Mouse (Mus musculus) myocyte (in vitro differentiated cells): Measurements from ENCODE around the gene Rbm26.

Source experiments
- E2F4 ChIP-seq: IDR thresholded peaks from one replicate; pipeline ENCODE4 v1.6.1; 2011; ENCODE audit warnings: mild to moderate bottlenecking, control low read depth, moderate library complexity; ENCODE audit not compliant: insufficient read depth
- MAX ChIP-seq: IDR thresholded peaks from one replicate; pipeline ENCODE4 v1.6.1; 2011; ENCODE audit warnings: low read depth, mild to moderate bottlenecking, control low read depth
- MYOD1 ChIP-seq, 3 experiments: IDR thresholded peaks; one replicate each; pipeline ENCODE4 v1.6.1; 2011; ENCODE audit warnings: control low read depth in 2 of 3, low read depth in 2 of 3, mild to moderate bottlenecking in 2 of 3, moderate library complexity in 1 of 3; ENCODE audit not compliant: insufficient read length in 2 of 3, control insufficient read depth in 1 of 3
- MYOG ChIP-seq, 3 experiments: IDR thresholded peaks; one replicate each; pipeline ENCODE4 v1.6.1; 2011; ENCODE audit warnings: control low read depth in 2 of 3, low read depth in 2 of 3, mild to moderate bottlenecking in 2 of 3; ENCODE audit not compliant: insufficient read length in 2 of 3, control insufficient read depth in 1 of 3, insufficient read depth in 1 of 3
- POLR2A ChIP-seq: IDR thresholded peaks from one replicate; pipeline ENCODE4 v1.6.1; 2011; ENCODE audit warnings: low read depth, mild to moderate bottlenecking, control low read depth, moderate library complexity; ENCODE audit not compliant: insufficient read length
- POLR2AphosphoS2 ChIP-seq: IDR thresholded peaks from one replicate; pipeline ENCODE4 v1.6.1; 2011; ENCODE audit warnings: low read depth, control low read depth; ENCODE audit not compliant: insufficient read length
- REST ChIP-seq: IDR thresholded peaks from one replicate; pipeline ENCODE4 v1.6.1; 2011; ENCODE audit warnings: mild to moderate bottlenecking, control low read depth, moderate library complexity; ENCODE audit not compliant: insufficient read depth, insufficient read length
- SRF ChIP-seq: IDR thresholded peaks from one replicate; pipeline ENCODE4 v1.6.1; 2011; ENCODE audit warnings: low read depth; ENCODE audit not compliant: control insufficient read depth, insufficient read length
- TCF12 ChIP-seq: IDR thresholded peaks from one replicate; pipeline ENCODE4 v1.6.1; 2011; ENCODE audit warnings: mild to moderate bottlenecking, control low read depth; ENCODE audit not compliant: poor library complexity, insufficient read depth, severe bottlenecking
- USF1 ChIP-seq: IDR thresholded peaks from one replicate; pipeline ENCODE4 v1.6.1; 2011; ENCODE audit warnings: low read depth, mild to moderate bottlenecking, control low read depth, moderate library complexity

DNA sequence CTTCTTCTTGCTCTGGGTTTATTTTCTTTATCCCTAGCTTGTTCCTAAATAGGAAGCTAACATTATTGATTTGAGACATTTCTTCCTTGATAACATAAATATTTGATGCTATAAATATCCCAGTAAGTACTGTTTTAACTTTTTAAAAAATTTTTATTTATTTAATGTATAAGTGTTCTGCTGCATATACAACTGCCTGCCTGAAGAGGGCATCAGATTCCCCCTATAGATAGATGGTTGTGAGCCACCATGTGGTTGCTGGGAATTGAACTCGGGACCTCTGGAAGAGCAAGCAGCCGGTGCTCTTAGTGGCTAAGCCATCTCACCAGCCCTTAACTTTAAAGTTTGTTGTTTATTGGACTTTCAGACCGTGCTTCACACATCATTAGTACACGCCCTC is 48.7 kb upstream of the Rbm26 start:
- TF ChIP-seq MAX (no peak), POLR2A (no peak), MYOD1 (IDR thresholded peaks at IDR 0.05; ENCODE audit: control insufficient read depth in 1 of 3, insufficient read length in 2 of 3, low read depth in 2 of 3) (no peak), MYOG (IDR thresholded peaks at IDR 0.05; ENCODE audit: control insufficient read depth in 1 of 3, insufficient read depth in 1 of 3, insufficient read length in 2 of 3, low read depth in 2 of 3) (no peak), E2F4 (no peak), USF1 (no peak), TCF12 (no peak), SRF (no peak), POLR2AphosphoS2 (no peak), REST (no peak)
